Mouse (Mus musculus): ENCODE data around the gene Ryr1.

- TF ChIP-seq CTCF (IDR thresholded peaks at IDR 0.05; ENCODE audit: low read depth, low read length) (0 out of 2 replicates have a peak, but pooled peaks have one; percentile 10), POLR2A (IDR thresholded peaks at IDR 0.05; ENCODE audit: borderline replicate concordance, low read depth, low read length) (no peak)
Observed at GRCm38 (mm10) chr7:29050797-29051196, 74.2 kb downstream of the Ryr1 start.

All from bone marrow macrophage, adult 2 months (primary cell).